Mouse (Mus musculus): ENCODE measurements around the gene Clnk. TPM values are rescaled to one million over a fixed set of nuclear protein-coding genes. Genes with fewer than 3 reads are reported as not detected.
"Not testable (repeated sequence)": the region's sequence is repeated elsewhere in the genome, so short reads cannot be mapped to it uniquely, and the experiment has no call there.

Clnk gene
- 0.07 TPM in 1 of 2 replicates, not detected in the other for polyA plus RNA-seq (2015; fragmentation: Nextera tagmentation; extraction: Ambion mirVana)

DNA sequence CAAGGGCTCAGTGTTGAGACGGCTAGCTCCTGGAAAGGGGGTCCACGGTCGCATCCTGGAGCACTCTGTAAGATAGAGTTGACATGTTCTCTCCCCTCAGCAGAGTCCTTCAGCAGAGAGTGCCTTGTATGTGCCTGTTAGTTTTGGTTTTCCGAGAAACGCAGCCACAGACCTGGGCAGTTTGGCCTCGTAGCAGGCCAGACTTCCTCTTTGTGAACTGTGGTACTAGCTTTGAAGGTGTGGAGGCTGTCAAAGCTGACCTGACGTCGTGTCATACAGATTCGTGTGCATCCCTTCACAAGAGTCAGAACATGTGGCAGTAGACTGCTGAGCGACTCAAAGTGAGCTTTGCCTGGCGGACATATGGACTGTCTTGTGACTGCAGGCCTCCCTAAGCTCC, at the start of gene Clnk:
TSS of gene Clnk (minus strand) at position 191 of the 400 bp plus-strand sequence.
- no peaks in the 10 kb centered on the region for H3K27me3 ChIP-seq
- ATAC-seq (ENCODE audit: insufficient read depth) = no peak
- WGBS (ENCODE audit: insufficient replicate concordance) = 28% methylated on average over 11 of the region's 11 CpGs
- H3K27ac ChIP-seq (replicated peaks) = no peak within 1 kb of the TSS
- H3K4me2 ChIP-seq = no peak within 1 kb of the TSS
- no peak within 1 kb of the TSS for H3K4me3 ChIP-seq (replicated peaks)
- H3K4me1 ChIP-seq (replicated peaks) = no peaks in the 10 kb centered on the region
- H3K9me3 ChIP-seq (replicated peaks) = no peaks in the 10 kb centered on the region
- no peak within 1 kb of the TSS for H3K9ac ChIP-seq
- no peaks in the 10 kb centered on the region for H3K36me3 ChIP-seq (replicated peaks)

- WGBS (ENCODE audit: insufficient replicate concordance) = 27% methylated on average over 3 of the region's 3 CpGs
These were observed 28.7 kb upstream of the Clnk start for GRCm38 (mm10) chr5:38905271-38905670.

GRCm38 (mm10) chr5:38904528-38905044, 28.0 kb upstream of the Clnk start:
- no peak overlapping the region for H3K27ac ChIP-seq (replicated peaks)
- H3K9ac ChIP-seq = no peak overlapping the region
- no peak overlapping the region for H3K4me2 ChIP-seq
- no peaks in the 10 kb centered on the region for H3K27me3 ChIP-seq
- H3K9me3 ChIP-seq (replicated peaks) = no peaks in the 10 kb centered on the region
- H3K4me1 ChIP-seq (replicated peaks) = no peaks in the 10 kb centered on the region
- no peaks in the 10 kb centered on the region for H3K36me3 ChIP-seq (replicated peaks)
- no peak overlapping the region for H3K4me3 ChIP-seq (replicated peaks)
- whole genome bisulfite sequencing (ENCODE audit: insufficient replicate concordance) = 50% methylated on average over 3 of the region's 3 CpGs
- no peak for ATAC-seq (ENCODE audit: insufficient read depth)

More at GRCm38 (mm10) chr5:38905271-38905670, 28.7 kb upstream of the Clnk start:
- Histone ChIP-seq H3K4me1 (replicated peaks) (no peaks in the 10 kb centered on the region), H3K9ac (no peak overlapping the region), H3K4me2 (no peak overlapping the region), H3K27ac (replicated peaks) (no peak overlapping the region), H3K9me3 (replicated peaks) (no peaks in the 10 kb centered on the region), H3K4me3 (replicated peaks) (no peak overlapping the region), H3K27me3 (no peaks in the 10 kb centered on the region), H3K36me3 (replicated peaks) (no peaks in the 10 kb centered on the region)
- ATAC-seq (ENCODE audit: insufficient read depth) = no peak

GRCm38 (mm10) chr5:38902889-38903288, 26.3 kb upstream of the Clnk start:
- no peak for ATAC-seq (ENCODE audit: insufficient read depth)
- no peaks in the 10 kb centered on the region for H3K4me1 ChIP-seq (replicated peaks)
- no peaks in the 10 kb centered on the region for H3K36me3 ChIP-seq (replicated peaks)
- no peak overlapping the region for H3K4me3 ChIP-seq (replicated peaks)
- H3K9me3 ChIP-seq (replicated peaks) = no peaks in the 10 kb centered on the region
- WGBS (ENCODE audit: insufficient replicate concordance) = 49% methylated on average over 3 of the region's 3 CpGs
- no peak overlapping the region for H3K27ac ChIP-seq (replicated peaks)
- no peaks in the 10 kb centered on the region for H3K27me3 ChIP-seq
- H3K9ac ChIP-seq = no peak overlapping the region
- H3K4me2 ChIP-seq = no peak overlapping the region

- Histone ChIP-seq H3K27me3 (no peaks in the 10 kb centered on the region), H3K4me3 (replicated peaks) (no peak overlapping the region), H3K4me2 (no peak overlapping the region), H3K9me3 (replicated peaks) (no peaks in the 10 kb centered on the region), H3K27ac (replicated peaks) (no peak overlapping the region), H3K36me3 (replicated peaks) (no peaks in the 10 kb centered on the region), H3K9ac (no peak overlapping the region), H3K4me1 (replicated peaks) (no peaks in the 10 kb centered on the region)
- no peak for ATAC-seq (ENCODE audit: insufficient read depth)
- WGBS (ENCODE audit: insufficient replicate concordance) = 58% methylated on average over 2 of the region's 2 CpGs
These were observed 22.4 kb upstream of the Clnk start for GRCm38 (mm10) chr5:38899051-38899450.

GRCm38 (mm10) chr5:38888646-38889045, 12.0 kb upstream of the Clnk start:
- Histone ChIP-seq H3K9ac (no peak overlapping the region), H3K36me3 (replicated peaks) (no peaks in the 10 kb centered on the region), H3K9me3 (replicated peaks) (no peaks in the 10 kb centered on the region), H3K27ac (replicated peaks) (no peak overlapping the region), H3K4me3 (replicated peaks) (no peak overlapping the region), H3K4me1 (replicated peaks) (no peaks in the 10 kb centered on the region), H3K4me2 (no peak overlapping the region), H3K27me3 (no peaks in the 10 kb centered on the region)
- ATAC-seq (ENCODE audit: insufficient read depth) = no peak
- WGBS (ENCODE audit: insufficient replicate concordance) = 65% methylated on average over 1 of the region's 1 CpGs

DNA sequence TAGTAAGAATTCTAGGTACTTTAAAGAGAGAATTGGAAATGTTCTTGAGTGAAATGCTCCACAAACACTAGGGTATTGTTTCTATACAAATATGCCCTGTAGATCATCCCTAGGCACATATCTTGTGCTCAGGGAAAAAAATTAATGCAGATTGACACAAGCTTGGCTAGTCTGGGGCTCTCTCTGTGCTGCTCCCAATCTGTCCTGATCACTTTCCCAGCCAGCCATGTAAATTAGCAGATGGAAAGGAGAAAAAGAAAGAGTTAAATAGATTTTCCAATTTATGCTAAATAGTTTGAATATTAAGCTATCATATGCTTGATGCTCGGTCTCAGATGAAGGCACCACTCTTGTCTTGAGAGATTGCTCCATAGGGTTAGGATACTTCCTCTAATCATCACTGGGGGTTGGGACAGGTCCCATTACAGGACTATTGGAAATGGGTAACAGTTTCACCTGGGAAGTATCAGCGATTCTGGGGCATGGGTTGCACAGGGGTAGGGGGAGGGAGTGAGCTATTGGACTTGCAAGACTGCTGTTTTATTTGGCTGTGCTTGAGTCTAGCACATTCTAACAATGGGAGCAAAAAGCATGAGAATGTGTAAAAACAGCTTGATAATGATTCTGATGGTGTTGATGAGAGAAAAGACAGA, 10.1 kb upstream of the Clnk start:
- H3K27ac ChIP-seq (replicated peaks) = no peak overlapping the region
- no peak overlapping the region for H3K4me3 ChIP-seq (replicated peaks)
- no peak overlapping the region for H3K9ac ChIP-seq
- 56% methylated on average over 2 of the region's 2 CpGs for WGBS (ENCODE audit: insufficient replicate concordance)
- ATAC-seq (ENCODE audit: insufficient read depth) = no peak
- no peaks in the 10 kb centered on the region for H3K36me3 ChIP-seq (replicated peaks)
- no peaks in the 10 kb centered on the region for H3K27me3 ChIP-seq
- H3K4me2 ChIP-seq = no peak overlapping the region
- no peaks in the 10 kb centered on the region for H3K4me1 ChIP-seq (replicated peaks)
- no peaks in the 10 kb centered on the region for H3K9me3 ChIP-seq (replicated peaks)

DNA sequence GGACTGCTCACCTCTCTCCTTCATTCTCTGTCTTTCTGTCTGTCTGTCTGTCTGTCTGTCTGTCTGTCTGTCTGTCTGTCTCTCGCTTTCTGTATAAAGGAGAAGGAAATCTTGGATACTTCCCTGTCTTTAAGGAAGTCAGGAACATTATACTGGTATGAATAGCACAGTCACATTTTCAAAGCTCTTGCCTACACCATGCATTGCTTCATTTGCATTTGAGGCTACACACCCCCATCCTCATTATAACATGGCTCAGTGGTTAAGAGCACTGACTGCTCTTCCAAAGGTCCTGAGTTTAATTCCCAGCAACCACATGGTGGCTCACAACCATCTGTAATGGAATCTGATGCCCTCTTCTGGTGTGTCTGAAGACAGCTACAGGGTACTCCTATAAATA, 6.0 kb upstream of the Clnk start:
- H3K36me3 ChIP-seq (replicated peaks); ATAC-seq (ENCODE audit: insufficient read depth); H3K4me2 ChIP-seq; H3K4me1 ChIP-seq (replicated peaks); H3K4me3 ChIP-seq (replicated peaks); H3K27me3 ChIP-seq; H3K9ac ChIP-seq; H3K27ac ChIP-seq (replicated peaks); H3K9me3 ChIP-seq (replicated peaks): not testable (repeated sequence)
- WGBS (ENCODE audit: insufficient replicate concordance) = 55% methylated on average over 1 of the region's 1 CpGs

GRCm38 (mm10) chr5:38881728-38882620, 5.4 kb upstream of the Clnk start:
- no peaks in the 10 kb centered on the region for H3K9me3 ChIP-seq (replicated peaks)
- no peaks in the 10 kb centered on the region for H3K36me3 ChIP-seq (replicated peaks)
- H3K4me2 ChIP-seq = no peak overlapping the region
- no peaks in the 10 kb centered on the region for H3K4me1 ChIP-seq (replicated peaks)
- H3K9ac ChIP-seq = no peak overlapping the region
- no peak for ATAC-seq (ENCODE audit: insufficient read depth)
- no peak overlapping the region for H3K4me3 ChIP-seq (replicated peaks)
- 46% methylated on average over 4 of the region's 4 CpGs for WGBS (ENCODE audit: insufficient replicate concordance)
- H3K27me3 ChIP-seq = no peaks in the 10 kb centered on the region
- H3K27ac ChIP-seq (replicated peaks) = no peak overlapping the region

GRCm38 (mm10) chr5:38881416-38881727, 4.8 kb upstream of the Clnk start:
- Histone ChIP-seq H3K9me3 (replicated peaks) (no peaks in the 10 kb centered on the region), H3K36me3 (replicated peaks) (no peaks in the 10 kb centered on the region), H3K27ac (replicated peaks) (no peak overlapping the region), H3K4me3 (replicated peaks) (no peak overlapping the region), H3K4me2 (no peak overlapping the region), H3K4me1 (replicated peaks) (no peaks in the 10 kb centered on the region), H3K27me3 (no peaks in the 10 kb centered on the region), H3K9ac (no peak overlapping the region)
- no peak for ATAC-seq (ENCODE audit: insufficient read depth)
- WGBS (ENCODE audit: insufficient replicate concordance) = 63% methylated on average over 1 of the region's 1 CpGs

- Histone ChIP-seq H3K27ac (replicated peaks) (no peak overlapping the region), H3K4me2 (no peak overlapping the region), H3K9ac (no peak overlapping the region), H3K9me3 (replicated peaks) (no peaks in the 10 kb centered on the region), H3K4me1 (replicated peaks) (no peaks in the 10 kb centered on the region), H3K4me3 (replicated peaks) (no peak overlapping the region), H3K36me3 (replicated peaks) (no peaks in the 10 kb centered on the region), H3K27me3 (no peaks in the 10 kb centered on the region)
- no peak for ATAC-seq (ENCODE audit: insufficient read depth)
- 33% methylated on average over 11 of the region's 11 CpGs for WGBS (ENCODE audit: insufficient replicate concordance)
These were observed 3.5 kb upstream of the Clnk start for GRCm38 (mm10) chr5:38879989-38880706.
